Mouse (Mus musculus) heart, embryonic 15.5 days (tissue): ENCODE measurements around the gene Pik3ip1. TPM values are rescaled to one million over a fixed set of nuclear protein-coding genes. Genes with fewer than 3 reads are reported as not detected.

Source experiments
- ATAC-seq: fragments of 200-750 bp; cut with Nextera tagmentation; replicated peaks from 2 replicates; pipeline ENCODE4 v1.8.0; 2017; ENCODE audit warnings: low read depth, moderate TSS enrichment; ENCODE audit not compliant: insufficient number of reproducible peaks, insufficient read depth, low FRiP score
- H3K27ac ChIP-seq: fragments of 300-500 bp; sonication (generic); 2 replicates; pipeline ENCODE4 v1.5.1; 2015; ENCODE audit warnings: mild to moderate bottlenecking, inconsistent platforms
- H3K27me3 ChIP-seq: fragments of 300-500 bp; sonication (generic); 2 replicates; pipeline ENCODE4 v1.6.1; 2015; ENCODE audit warnings: inconsistent platforms
- H3K36me3 ChIP-seq: fragments of 300-500 bp; sonication (generic); 2 replicates; pipeline ENCODE4 v1.6.1; 2015; ENCODE audit warnings: mild to moderate bottlenecking, inconsistent platforms
- H3K4me1 ChIP-seq: fragments of 300-500 bp; sonication (generic); replicated peaks from 2 replicates; pipeline ENCODE4 v1.6.1; 2015; ENCODE audit warnings: inconsistent platforms
- H3K4me2 ChIP-seq: fragments of 300-500 bp; sonication (generic); 2 replicates; pipeline ENCODE4 v1.6.1; 2015; ENCODE audit warnings: inconsistent platforms, mild to moderate bottlenecking, moderate library complexity
- H3K4me3 ChIP-seq: fragments of 300-500 bp; sonication (generic); 2 replicates; pipeline ENCODE4 v1.5.1; 2015; ENCODE audit warnings: mild to moderate bottlenecking, inconsistent platforms
- H3K9ac ChIP-seq: fragments of 300-500 bp; sonication (generic); 2 replicates; pipeline ENCODE4 v1.6.1; 2015; ENCODE audit warnings: mild to moderate bottlenecking, inconsistent platforms
- H3K9me3 ChIP-seq: fragments of 300-500 bp; sonication (generic); replicated peaks from 2 replicates; pipeline ENCODE4 v1.6.1; 2016; ENCODE audit warnings: inconsistent platforms
- WGBS: fragments of 180-500 bp; shearing (Covaris S2); methylation state at CpG from one replicate; pipeline ENCODE4 v1.1.7; 2015; ENCODE audit warnings: mixed read lengths; 5-methylcytosine and 5-hydroxymethylcytosine counted together
- polyA plus RNA-seq: library from polyadenylated mRNA; unstranded; fragments of >200 nt; fragmentation: Nextera tagmentation; extraction: Ambion mirVana; gene quantifications from 2 replicates; pipeline ENCODE4 v1.2.1, GENCODE M21; 2015

Pik3ip1 gene
- polyA plus RNA-seq, 1 experiment from 2014 or later: 36.1 TPM

DNA sequence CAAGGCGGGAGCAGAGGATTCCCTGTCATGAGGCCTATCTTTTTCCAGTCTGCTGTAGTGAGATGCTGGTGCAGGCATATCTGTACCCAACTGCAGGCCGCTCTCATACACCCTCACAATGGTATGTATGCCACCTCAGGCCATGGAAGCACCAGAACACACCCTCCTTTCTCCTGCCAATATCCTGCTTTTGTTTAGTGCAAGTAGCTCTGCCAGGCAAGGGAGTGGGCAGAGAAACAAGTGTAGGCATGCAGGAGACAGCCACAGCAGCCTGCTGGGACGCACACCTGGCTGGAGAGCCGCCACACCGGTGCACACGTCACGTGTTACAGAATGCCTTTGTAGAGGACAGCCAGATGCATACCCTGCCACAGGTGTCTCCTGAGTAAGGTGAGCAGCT is 36.2 kb downstream of the Pik3ip1 start:
- no peak for ATAC-seq
- Histone ChIP-seq H3K4me1 (peaks cover 35% of the 10 kb centered on the region), H3K27ac (no peak overlapping the region), H3K9me3 (no peaks in the 10 kb centered on the region), H3K27me3 (no peaks in the 10 kb centered on the region), H3K4me3 (no peak overlapping the region), H3K9ac (no peak overlapping the region), H3K36me3 (peaks cover 10% of the 10 kb centered on the region), H3K4me2 (no peak overlapping the region)
- 84% methylated on average over 7 of the region's 7 CpGs for WGBS

DNA sequence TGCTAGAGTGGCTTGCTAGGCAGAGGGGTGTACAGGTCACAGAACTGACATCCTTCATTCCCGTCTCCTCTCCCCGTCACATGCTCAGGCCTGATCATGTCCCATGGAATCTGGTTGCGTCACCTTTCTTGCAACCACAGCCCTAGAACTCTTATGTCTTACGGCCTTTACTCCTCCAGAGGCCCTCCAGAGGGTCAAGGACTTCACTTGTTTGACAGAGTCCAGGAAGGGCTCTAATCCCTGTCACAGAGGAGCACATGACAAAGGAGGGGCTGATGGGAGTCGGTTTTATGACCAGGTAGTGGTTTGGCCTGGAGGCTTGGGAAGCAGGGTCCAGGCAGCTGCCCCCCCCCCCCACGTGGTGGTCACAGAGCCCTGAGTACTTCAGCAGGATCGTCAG is 38.8 kb downstream of the Pik3ip1 start:
- H3K4me1 ChIP-seq: peaks cover 54% of the 10 kb centered on the region
- peak overlapping the region; percentile 41 for H3K27ac ChIP-seq
- H3K27me3 ChIP-seq: no peaks in the 10 kb centered on the region
- WGBS: 44% methylated on average over 7 of the region's 7 CpGs
- H3K4me3 ChIP-seq: no peak overlapping the region
- 0 out of 2 replicates have a peak overlapping the region, but pooled peaks have one; percentile 19 for H3K9ac ChIP-seq
- ATAC-seq: no peak
- peak overlapping the region; percentile 81 for H3K4me2 ChIP-seq
- no peaks in the 10 kb centered on the region for H3K36me3 ChIP-seq
- H3K9me3 ChIP-seq: no peaks in the 10 kb centered on the region

DNA sequence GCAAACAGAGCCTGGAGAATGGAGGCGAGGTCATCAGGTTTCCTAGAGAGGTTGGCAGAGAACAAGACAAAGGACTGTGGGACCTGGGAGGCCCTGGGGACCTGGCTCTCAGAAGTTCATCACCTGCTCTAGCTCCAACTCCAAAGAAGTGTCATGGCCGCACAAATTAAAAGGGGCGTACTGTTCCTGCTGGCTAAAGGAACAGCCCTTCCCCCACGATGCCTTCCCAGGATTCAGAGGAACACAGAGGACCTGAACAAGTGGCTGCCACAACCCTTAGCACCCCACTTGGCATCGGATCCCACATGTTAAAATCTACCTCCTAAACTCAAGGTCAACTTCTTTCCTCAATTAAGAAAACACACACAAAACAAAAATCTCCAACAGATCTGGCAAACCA is 39.2 kb downstream of the Pik3ip1 start:
- H3K4me3 ChIP-seq: peak overlapping the region; percentile 59
- H3K9ac ChIP-seq: 0 out of 2 replicates have a peak overlapping the region, but pooled peaks have one; percentile 19
- peak overlapping the region; percentile 81 for H3K4me2 ChIP-seq
- H3K9me3 ChIP-seq: no peaks in the 10 kb centered on the region
- peaks cover 58% of the 10 kb centered on the region for H3K4me1 ChIP-seq
- H3K27ac ChIP-seq: peak overlapping the region; percentile 41
- 78% methylated on average over 5 of the region's 5 CpGs for WGBS
- ATAC-seq: no peak
- no peaks in the 10 kb centered on the region for H3K36me3 ChIP-seq
- H3K27me3 ChIP-seq: no peaks in the 10 kb centered on the region

DNA sequence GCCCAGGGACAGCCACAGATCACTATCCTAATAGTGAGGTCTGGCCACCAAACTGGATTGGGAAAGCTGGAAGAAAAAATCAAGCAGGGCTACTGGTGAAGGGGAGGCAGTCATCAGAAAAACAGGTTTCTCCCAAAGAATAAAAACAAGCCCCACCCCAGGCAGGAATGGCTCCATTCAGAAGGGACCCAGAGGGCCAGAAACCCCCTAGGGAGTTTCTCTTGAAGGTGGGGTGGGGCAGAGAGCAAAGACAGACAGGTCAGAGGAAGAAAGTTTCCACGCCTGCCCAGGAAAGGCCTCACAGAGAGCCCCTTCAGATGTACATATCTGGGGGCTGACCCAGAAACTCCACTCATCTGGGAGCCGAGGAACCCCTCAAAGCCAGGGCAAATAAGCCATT is 40.0 kb downstream of the Pik3ip1 start:
- Histone ChIP-seq H3K4me2 (peak overlapping the region; percentile 81), H3K9ac (peak overlapping the region; percentile 62), H3K27ac (peak overlapping the region; percentile 80; the same call in 1 of the 2 replicates), H3K36me3 (no peaks in the 10 kb centered on the region), H3K9me3 (no peaks in the 10 kb centered on the region), H3K27me3 (no peaks in the 10 kb centered on the region), H3K4me3 (peak overlapping the region; percentile 59), H3K4me1 (peaks cover 65% of the 10 kb centered on the region)
- ATAC-seq: no peak
- 52% methylated on average over 2 of the region's 2 CpGs for WGBS

DNA sequence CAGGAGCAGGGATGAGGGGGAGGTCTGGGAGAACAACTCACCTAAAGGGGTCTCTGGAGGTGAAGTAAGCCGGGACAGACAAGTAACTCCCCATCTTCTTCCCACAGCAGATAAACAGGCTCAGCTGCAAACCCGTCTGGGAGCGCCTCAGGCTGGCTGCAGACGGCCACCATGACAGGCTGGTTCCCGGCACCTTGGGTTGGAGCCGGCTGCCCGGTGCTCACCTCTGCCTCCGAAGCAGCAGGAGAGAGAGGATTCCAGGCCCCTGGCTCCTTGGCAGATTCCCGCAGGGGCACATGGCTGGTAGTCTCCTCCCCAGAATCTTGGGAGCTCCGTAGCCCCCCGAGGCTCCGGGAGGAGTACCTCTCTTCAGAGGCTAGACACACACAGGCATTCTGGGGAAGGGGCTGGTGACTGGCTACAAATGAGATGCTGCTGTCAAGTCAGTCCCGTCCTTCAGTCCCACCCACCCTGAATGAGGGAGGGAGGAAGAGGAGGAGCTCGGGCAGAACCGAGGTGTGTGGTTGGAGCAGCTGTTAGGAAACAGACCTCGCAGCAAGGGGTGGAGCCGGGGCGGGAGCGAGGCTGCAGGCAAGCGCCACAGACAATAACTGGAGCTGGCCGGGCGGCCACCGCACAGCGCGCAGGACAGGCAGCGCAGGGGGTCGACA is 40.9 kb downstream of the Pik3ip1 start:
- peak; percentile 90 for ATAC-seq
- H3K27me3 ChIP-seq: no peaks in the 10 kb centered on the region
- H3K4me2 ChIP-seq: peak overlapping the region; percentile 81
- H3K4me3 ChIP-seq: peak overlapping the region; percentile 59
- H3K9me3 ChIP-seq: no peaks in the 10 kb centered on the region
- H3K27ac ChIP-seq: peak overlapping the region; percentile 80
- H3K4me1 ChIP-seq: peaks cover 67% of the 10 kb centered on the region
- peak overlapping the region; percentile 62 for H3K9ac ChIP-seq
- H3K36me3 ChIP-seq: no peaks in the 10 kb centered on the region
- 4% methylated on average over 27 of the region's 27 CpGs for WGBS

DNA sequence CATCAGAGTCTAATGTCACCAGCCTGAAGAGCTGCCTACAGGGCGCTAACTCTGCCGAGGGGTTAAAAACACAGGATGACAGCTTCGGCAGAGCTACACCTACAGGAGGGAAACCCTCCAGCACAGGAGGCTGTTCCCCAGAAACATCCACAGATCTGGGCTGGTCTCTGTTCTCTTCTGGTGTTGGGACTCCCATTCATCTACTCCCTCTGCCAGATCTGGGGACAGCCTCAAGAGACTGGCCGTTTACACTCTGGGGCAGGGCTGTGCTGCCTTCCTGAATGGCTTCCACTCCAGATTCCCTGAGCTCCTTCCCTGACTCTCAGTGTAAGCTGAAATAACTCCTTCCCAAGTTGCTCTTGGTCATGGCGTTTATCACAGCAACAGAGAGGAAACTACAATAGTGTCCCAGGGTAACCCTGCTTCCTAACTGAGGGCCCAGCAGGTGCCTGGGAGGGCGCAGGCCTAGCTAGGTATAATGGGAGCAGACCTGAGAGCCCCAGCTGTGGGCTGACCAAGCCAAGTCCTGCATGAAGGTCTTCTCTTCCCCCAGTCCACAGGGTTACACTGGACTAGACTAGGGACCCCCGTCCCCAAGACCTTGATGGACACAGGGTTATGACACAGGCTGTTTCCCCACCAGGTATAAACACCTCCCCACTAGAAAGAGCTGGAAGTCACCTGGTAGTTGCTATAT is 41.5 kb downstream of the Pik3ip1 start:
- Histone ChIP-seq H3K4me1 (peaks cover 67% of the 10 kb centered on the region), H3K9ac (peak overlapping the region; percentile 57)
- 22% methylated on average over 7 of the region's 7 CpGs for WGBS

DNA sequence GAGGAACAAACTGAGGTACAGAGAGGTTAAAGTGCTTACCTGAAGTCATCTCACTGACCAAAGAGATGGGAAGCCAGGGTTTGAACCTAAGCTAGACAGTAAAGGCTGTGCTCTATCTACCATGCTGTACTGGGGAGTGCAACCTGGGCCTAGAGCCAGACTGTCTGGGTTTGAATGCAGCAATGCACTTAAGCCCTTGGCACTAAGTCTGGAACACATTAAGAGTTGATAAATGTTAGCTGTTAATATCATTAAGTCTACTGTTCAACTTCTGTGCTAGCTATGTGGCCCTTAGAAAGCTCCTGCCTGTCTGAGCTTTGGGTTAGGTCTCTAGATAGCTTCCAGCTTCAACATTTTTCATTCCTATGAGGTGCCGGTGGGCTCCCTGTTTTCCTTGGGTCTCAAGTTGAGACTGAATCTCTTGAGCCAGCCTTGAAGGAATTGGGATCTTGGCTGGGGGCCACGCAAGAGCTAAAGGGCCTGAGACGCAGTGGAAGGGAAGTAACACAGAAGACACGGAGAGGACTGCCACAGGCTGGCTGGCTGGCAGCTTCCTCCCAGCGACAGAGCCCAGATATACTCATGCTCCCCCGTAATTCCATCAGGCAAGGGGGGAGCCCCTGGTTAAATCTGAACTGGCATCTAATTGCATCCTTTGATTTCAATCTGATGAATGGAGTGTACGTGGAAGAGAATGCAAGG is 43.5 kb downstream of the Pik3ip1 start:
- peak overlapping the region; percentile 19; the same call in 1 of the 2 replicates for H3K9ac ChIP-seq

More for the DNA sequence above, 41.5 kb downstream of the Pik3ip1 start:
- peak overlapping the region; percentile 81 for H3K4me2 ChIP-seq
- peak overlapping the region; percentile 80 for H3K27ac ChIP-seq
- H3K36me3 ChIP-seq: no peaks in the 10 kb centered on the region
- H3K27me3 ChIP-seq: no peaks in the 10 kb centered on the region
- peak; percentile 4; the same call in 1 of the 2 replicates for ATAC-seq
- no peaks in the 10 kb centered on the region for H3K9me3 ChIP-seq
- H3K4me3 ChIP-seq: peak overlapping the region; percentile 59

DNA sequence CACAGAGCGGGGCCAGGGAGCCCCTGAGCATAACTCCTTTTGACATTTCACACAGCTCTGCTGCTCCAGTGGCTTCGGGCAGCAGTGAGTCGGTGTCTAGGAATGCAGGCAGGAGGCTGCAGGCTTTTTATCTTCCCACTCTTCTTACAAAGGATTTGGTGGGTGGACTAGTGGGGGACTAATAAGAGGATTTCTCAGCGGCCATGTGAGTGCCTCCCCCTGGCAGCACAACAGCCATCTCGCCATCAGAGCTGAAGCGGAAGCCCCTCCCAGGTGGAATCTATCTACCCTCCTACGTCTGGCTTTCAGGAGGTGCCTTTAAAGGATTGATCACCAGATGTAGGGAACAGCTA is 44.1 kb downstream of the Pik3ip1 start:
- Histone ChIP-seq H3K27ac (peak overlapping the region; percentile 92), H3K9ac (peak overlapping the region; percentile 20; the same call in 1 of the 2 replicates), H3K4me1 (peaks cover 51% of the 10 kb centered on the region), H3K36me3 (no peaks in the 10 kb centered on the region), H3K4me3 (peak overlapping the region; percentile 14; the same call in 1 of the 2 replicates), H3K9me3 (no peaks in the 10 kb centered on the region), H3K27me3 (no peaks in the 10 kb centered on the region), H3K4me2 (peak overlapping the region; percentile 53)
- 10% methylated on average over 7 of the region's 7 CpGs for whole genome bisulfite sequencing
- ATAC-seq: 0 out of 2 replicates have a peak, but pooled peaks have one; percentile 23

More for the DNA sequence above, 43.5 kb downstream of the Pik3ip1 start:
- 0 out of 2 replicates have a peak, but pooled peaks have one; percentile 17 for ATAC-seq
- Histone ChIP-seq H3K4me3 (peak overlapping the region; percentile 14; the same call in 1 of the 2 replicates), H3K27ac (peak overlapping the region; percentile 92), H3K27me3 (no peaks in the 10 kb centered on the region), H3K36me3 (no peaks in the 10 kb centered on the region), H3K4me2 (peak overlapping the region; percentile 53), H3K9me3 (no peaks in the 10 kb centered on the region), H3K4me1 (peaks cover 56% of the 10 kb centered on the region)
- 13% methylated on average over 7 of the region's 7 CpGs for WGBS

DNA sequence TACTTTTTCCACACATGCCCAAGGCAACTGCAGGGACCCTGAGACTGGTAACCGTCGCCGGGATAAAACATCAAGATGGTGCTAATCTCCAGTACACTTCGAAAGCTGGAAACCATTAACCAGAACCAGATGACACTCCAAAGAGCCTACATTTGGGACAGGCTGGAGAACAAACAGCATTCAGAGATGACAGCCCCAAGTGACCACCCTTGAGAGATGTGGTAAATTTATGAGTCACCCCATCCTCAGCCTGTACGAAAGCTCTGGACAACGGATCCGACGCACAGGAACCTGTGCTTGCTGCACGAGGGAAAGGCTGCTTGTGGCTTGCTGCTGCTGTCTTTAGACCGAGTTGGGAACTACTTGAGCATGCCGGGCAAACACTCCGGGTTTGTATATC is 44.5 kb downstream of the Pik3ip1 start:
- H3K4me3 ChIP-seq: peak overlapping the region; percentile 14; the same call in 1 of the 2 replicates
- no peaks in the 10 kb centered on the region for H3K27me3 ChIP-seq
- H3K36me3 ChIP-seq: no peaks in the 10 kb centered on the region
- peaks cover 46% of the 10 kb centered on the region for H3K4me1 ChIP-seq
- ATAC-seq: no peak
- H3K9me3 ChIP-seq: no peaks in the 10 kb centered on the region
- 32% methylated on average over 12 of the region's 12 CpGs for WGBS
- peak overlapping the region; percentile 20; the same call in 1 of the 2 replicates for H3K9ac ChIP-seq
- peak overlapping the region; percentile 92 for H3K27ac ChIP-seq
- H3K4me2 ChIP-seq: peak overlapping the region; percentile 53

DNA sequence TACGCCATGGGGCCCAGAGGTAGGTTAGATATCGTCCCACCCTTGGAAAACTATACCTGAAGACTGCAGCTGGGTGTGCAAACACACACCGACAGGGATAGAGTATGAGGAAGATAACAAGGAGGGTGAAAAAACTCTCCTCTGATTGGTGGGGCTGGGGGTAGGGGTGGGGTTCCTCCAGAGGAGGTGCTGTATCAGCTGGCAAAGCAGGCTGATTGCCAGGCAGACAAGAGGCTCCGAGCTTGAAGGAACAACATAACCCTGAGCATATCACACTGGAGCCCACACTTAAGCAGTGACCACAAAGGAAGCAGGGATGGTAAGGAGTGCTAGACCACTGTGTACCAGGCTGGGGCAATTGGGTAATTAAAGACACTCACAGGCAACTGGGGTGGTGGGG is 49.2 kb downstream of the Pik3ip1 start:
- no peak for ATAC-seq
- peaks cover 9% of the 10 kb centered on the region for H3K4me1 ChIP-seq
- no peaks in the 10 kb centered on the region for H3K9me3 ChIP-seq
- H3K36me3 ChIP-seq: no peaks in the 10 kb centered on the region
- H3K27ac ChIP-seq: no peak overlapping the region
- no peak overlapping the region for H3K4me3 ChIP-seq
- H3K9ac ChIP-seq: no peak overlapping the region
- WGBS: 49% methylated on average over 4 of the region's 4 CpGs
- H3K27me3 ChIP-seq: no peaks in the 10 kb centered on the region
- no peak overlapping the region for H3K4me2 ChIP-seq
